Mouse (Mus musculus): ENCODE results near the gene Camta1. TPM values are rescaled to one million over a fixed set of nuclear protein-coding genes. Genes with fewer than 3 reads are reported as not detected.

Camta1 gene
- polyA plus RNA-seq, 1 experiment, result 26.3 TPM

GRCm38 (mm10) chr4:151234981-151235380 is 626.7 kb downstream of the Camta1 start:
- Histone ChIP-seq H3K27ac (ENCODE audit: insufficient read depth, low read depth, low read length) (no peak overlapping the region), H3K4me3 (ENCODE audit: insufficient read depth, low read length) (no peak overlapping the region)
- TF ChIP-seq POLR2A (IDR thresholded peaks at IDR 0.05; ENCODE audit: borderline replicate concordance, low read depth, low read length), result no peak
- TF ChIP-seq CTCF (IDR thresholded peaks at IDR 0.05; ENCODE audit: low read depth, low read length), result no peak

DNA sequence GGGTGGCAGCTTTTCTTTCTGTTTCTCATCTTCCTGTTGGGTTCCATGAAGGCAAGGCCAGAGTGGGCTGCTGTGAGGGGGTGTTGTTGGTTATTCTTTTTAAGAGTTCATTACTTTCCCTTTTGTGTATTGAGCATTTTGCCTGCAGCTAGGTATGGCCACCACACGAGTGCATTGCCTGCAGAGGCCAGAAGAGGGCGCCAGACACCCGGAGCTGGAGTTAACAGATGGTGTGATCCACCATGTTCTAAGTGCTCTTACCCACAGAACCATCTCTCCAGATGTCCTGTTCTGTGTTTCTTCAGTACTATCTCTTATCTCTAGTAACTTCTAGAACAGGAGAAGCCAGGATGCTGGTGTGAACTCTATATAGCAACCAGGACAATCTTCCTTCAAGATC is 629.6 kb downstream of the Camta1 start:
- no peak for TF ChIP-seq POLR2A (IDR thresholded peaks at IDR 0.05; ENCODE audit: borderline replicate concordance, low read depth, low read length)
- Histone ChIP-seq H3K4me3 (ENCODE audit: insufficient read depth, low read length) (no peak overlapping the region), H3K4me1 (ENCODE audit: control insufficient read depth, insufficient read depth, low read length) (no peaks in the 10 kb centered on the region), H3K27ac (ENCODE audit: insufficient read depth, low read depth, low read length) (no peak overlapping the region)

More at GRCm38 (mm10) chr4:151234981-151235380, 626.7 kb downstream of the Camta1 start:
- no peaks in the 10 kb centered on the region for H3K4me1 ChIP-seq (ENCODE audit: control insufficient read depth, insufficient read depth, low read length)

DNA sequence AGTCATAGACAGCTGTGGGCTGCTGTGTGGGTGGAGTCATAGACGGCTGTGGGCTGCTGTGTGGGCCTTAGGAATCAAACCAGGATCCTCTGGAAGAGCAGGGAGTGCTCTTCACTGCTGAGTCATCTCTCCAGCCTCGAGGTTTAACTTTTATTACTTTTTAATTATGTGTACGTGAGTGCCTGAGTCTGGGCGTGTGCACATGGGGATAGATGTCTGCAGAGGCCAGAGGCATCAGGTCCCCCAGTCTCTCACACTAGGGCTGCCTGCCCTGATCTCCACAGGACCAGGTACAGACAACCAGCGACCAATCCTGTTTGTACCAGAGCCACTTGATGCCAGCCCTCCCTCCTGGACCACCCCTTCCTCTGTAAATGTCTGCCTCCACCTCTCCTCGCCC is 632.6 kb downstream of the Camta1 start:
- Histone ChIP-seq H3K4me3 (ENCODE audit: insufficient read depth, low read length) (no peak overlapping the region), H3K4me1 (ENCODE audit: control insufficient read depth, insufficient read depth, low read length) (no peaks in the 10 kb centered on the region), H3K27ac (ENCODE audit: insufficient read depth, low read depth, low read length) (no peak overlapping the region)
- no peak for TF ChIP-seq CTCF (IDR thresholded peaks at IDR 0.05; ENCODE audit: low read depth, low read length)
- no peak for TF ChIP-seq POLR2A (IDR thresholded peaks at IDR 0.05; ENCODE audit: borderline replicate concordance, low read depth, low read length)

GRCm38 (mm10) chr4:151226496-151226895 is 635.2 kb downstream of the Camta1 start:
- TF ChIP-seq CTCF (IDR thresholded peaks at IDR 0.05; ENCODE audit: low read depth, low read length) (no peak), POLR2A (IDR thresholded peaks at IDR 0.05; ENCODE audit: borderline replicate concordance, low read depth, low read length) (no peak)
- Histone ChIP-seq H3K27ac (ENCODE audit: insufficient read depth, low read depth, low read length) (no peak overlapping the region), H3K4me1 (ENCODE audit: control insufficient read depth, insufficient read depth, low read length) (no peaks in the 10 kb centered on the region)

DNA sequence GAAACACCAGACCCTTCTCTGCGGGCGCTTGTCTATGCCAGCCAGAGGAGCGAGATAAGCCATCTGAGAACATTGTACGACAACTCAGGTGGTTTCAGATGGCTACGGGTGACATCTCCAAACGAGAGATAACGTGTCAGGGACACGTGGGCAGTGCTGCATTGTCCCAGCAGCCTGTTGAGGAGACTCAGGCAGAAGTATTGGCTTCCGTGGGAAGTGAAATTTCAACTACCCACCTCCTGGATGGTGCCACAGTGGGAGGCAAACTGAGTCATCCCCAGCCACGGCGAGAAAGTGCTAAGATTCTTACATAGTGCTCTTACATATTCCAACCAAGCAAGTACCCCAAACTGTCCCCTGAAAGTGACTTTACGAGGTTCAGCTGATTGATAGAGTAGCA is 637.7 kb downstream of the Camta1 start:
- TF ChIP-seq CTCF (IDR thresholded peaks at IDR 0.05; ENCODE audit: low read depth, low read length) (no peak), POLR2A (IDR thresholded peaks at IDR 0.05; ENCODE audit: borderline replicate concordance, low read depth, low read length) (no peak)
- Histone ChIP-seq H3K4me3 (ENCODE audit: insufficient read depth, low read length) (no peak overlapping the region), H3K27ac (ENCODE audit: insufficient read depth, low read depth, low read length) (no peak overlapping the region), H3K4me1 (ENCODE audit: control insufficient read depth, insufficient read depth, low read length) (no peaks in the 10 kb centered on the region)

More at GRCm38 (mm10) chr4:151226496-151226895, 635.2 kb downstream of the Camta1 start:
- H3K4me3 ChIP-seq (ENCODE audit: insufficient read depth, low read length), result no peak overlapping the region

DNA sequence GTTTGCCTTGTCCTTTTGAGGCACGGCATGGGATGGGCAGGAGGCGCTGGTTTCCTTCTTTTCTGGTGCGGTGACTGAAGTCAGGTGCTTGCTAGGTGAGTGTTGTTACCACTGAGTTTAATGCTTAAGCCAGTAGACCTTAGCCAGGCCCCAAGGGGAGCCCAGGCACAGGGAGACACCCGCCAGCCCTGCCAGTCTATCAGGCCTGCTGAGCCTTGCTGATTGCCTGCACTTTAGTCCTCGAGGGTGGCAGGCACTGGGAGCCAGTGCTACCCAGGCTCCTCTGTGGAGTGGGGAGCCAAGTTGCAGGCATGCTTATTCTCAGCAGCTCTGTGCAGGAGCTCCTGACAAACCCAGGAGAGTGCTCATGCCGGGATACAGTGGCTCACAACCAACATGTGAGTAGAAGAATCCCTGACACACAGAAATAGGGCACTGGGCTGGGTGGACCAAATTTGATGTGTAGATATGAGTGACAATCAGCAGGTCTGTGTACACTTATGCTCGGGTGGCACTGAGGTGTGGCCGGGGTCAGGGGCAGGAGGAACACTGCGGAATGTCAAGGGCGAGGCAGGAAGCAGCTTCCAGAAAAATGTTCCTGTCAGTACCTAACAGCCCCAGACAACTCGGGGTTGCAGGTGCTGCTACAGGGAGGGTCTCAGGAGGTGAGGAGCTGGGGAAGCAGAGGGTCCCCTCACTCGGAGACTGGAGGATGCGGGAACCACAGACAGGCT is 638.2 kb downstream of the Camta1 start:
- no peak for TF ChIP-seq POLR2A (IDR thresholded peaks at IDR 0.05; ENCODE audit: borderline replicate concordance, low read depth, low read length)
- TF ChIP-seq CTCF (IDR thresholded peaks at IDR 0.05; ENCODE audit: low read depth, low read length), result no peak
- Histone ChIP-seq H3K4me1 (ENCODE audit: control insufficient read depth, insufficient read depth, low read length) (no peaks in the 10 kb centered on the region), H3K27ac (ENCODE audit: insufficient read depth, low read depth, low read length) (no peak overlapping the region), H3K4me3 (ENCODE audit: insufficient read depth, low read length) (no peak overlapping the region)

DNA sequence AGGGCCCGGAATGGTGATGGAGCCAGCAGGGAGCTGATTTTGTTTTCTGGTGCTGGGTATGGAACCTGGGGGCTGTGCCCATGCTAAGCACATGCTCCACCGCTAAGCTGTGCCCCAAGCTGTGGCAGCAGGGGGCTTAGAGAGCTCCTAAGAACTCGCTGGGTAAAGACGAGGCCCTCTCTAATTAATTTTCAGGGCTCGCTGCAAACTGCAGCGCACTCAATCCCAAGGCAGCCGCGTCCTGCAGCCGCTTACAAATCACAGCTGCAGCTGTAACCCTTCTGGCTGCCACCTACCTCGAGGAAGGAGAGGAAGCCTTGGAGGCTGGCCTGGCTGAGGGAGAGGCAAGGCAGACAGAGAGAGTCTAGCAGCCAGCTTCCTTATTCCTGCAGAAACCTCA is 639.0 kb downstream of the Camta1 start:
- Histone ChIP-seq H3K4me3 (ENCODE audit: insufficient read depth, low read length) (no peak overlapping the region), H3K27ac (ENCODE audit: insufficient read depth, low read depth, low read length) (no peak overlapping the region), H3K4me1 (ENCODE audit: control insufficient read depth, insufficient read depth, low read length) (no peaks in the 10 kb centered on the region)
- TF ChIP-seq POLR2A (IDR thresholded peaks at IDR 0.05; ENCODE audit: borderline replicate concordance, low read depth, low read length) (no peak), CTCF (IDR thresholded peaks at IDR 0.05; ENCODE audit: low read depth, low read length) (no peak)

- Histone ChIP-seq H3K27ac (ENCODE audit: insufficient read depth, low read depth, low read length) (no peak overlapping the region), H3K4me1 (ENCODE audit: control insufficient read depth, insufficient read depth, low read length) (no peaks in the 10 kb centered on the region), H3K4me3 (ENCODE audit: insufficient read depth, low read length) (no peak overlapping the region)
- no peak for TF ChIP-seq CTCF (IDR thresholded peaks at IDR 0.05; ENCODE audit: low read depth, low read length)
- no peak for TF ChIP-seq POLR2A (IDR thresholded peaks at IDR 0.05; ENCODE audit: borderline replicate concordance, low read depth, low read length)
Measured at GRCm38 (mm10) chr4:151216553-151217292, 645.0 kb downstream of the Camta1 start.

- no peak overlapping the region for H3K4me3 ChIP-seq (ENCODE audit: insufficient read depth, low read length)
- no peak for TF ChIP-seq CTCF (IDR thresholded peaks at IDR 0.05; ENCODE audit: low read depth, low read length)
Measured at GRCm38 (mm10) chr4:151215866-151216265, 645.8 kb downstream of the Camta1 start.

DNA sequence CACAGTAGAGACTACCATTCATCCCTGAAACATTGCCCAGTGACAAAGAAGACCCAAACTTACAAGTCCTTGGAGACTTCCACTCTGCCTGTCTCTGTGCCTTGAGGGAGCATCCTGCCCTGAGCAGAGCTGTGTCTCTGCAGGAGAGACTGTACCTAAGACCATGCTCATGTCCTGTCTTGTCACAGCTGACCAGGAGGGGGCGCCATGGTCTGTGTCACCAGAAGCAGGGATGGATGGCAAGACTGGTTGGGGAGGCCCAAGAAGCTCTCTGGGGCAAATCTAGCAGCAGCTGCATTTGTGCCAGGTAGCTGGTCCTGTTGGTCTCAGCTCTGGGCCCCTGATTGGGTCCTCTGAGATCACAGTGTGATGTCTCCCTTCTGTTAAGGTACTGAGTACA is 646.5 kb downstream of the Camta1 start:
- H3K27ac ChIP-seq (ENCODE audit: insufficient read depth, low read depth, low read length), result no peak overlapping the region
- H3K4me3 ChIP-seq (ENCODE audit: insufficient read depth, low read length), result no peak overlapping the region
- TF ChIP-seq CTCF (IDR thresholded peaks at IDR 0.05; ENCODE audit: low read depth, low read length) (no peak), POLR2A (IDR thresholded peaks at IDR 0.05; ENCODE audit: borderline replicate concordance, low read depth, low read length) (no peak)
- H3K4me1 ChIP-seq (ENCODE audit: control insufficient read depth, insufficient read depth, low read length), result no peaks in the 10 kb centered on the region

More at GRCm38 (mm10) chr4:151215866-151216265, 645.8 kb downstream of the Camta1 start:
- no peaks in the 10 kb centered on the region for H3K4me1 ChIP-seq (ENCODE audit: control insufficient read depth, insufficient read depth, low read length)
- no peak overlapping the region for H3K27ac ChIP-seq (ENCODE audit: insufficient read depth, low read depth, low read length)

Measured in bone marrow macrophage, adult 2 months (primary cell).